Mouse (Mus musculus): Measurements from ENCODE around the gene Pex3. TPM values are rescaled to one million over a fixed set of nuclear protein-coding genes. Genes with fewer than 3 reads are reported as not detected.
"Not testable (repeated sequence)": the region's sequence is repeated elsewhere in the genome, so short reads cannot be mapped to it uniquely, and the experiment has no call there.

The Pex3 gene
- total RNA-seq, 2 experiments from 2014 or later: 25.2 to 31.6 TPM

GRCm38 (mm10) chr10:13539769-13540333 is 13.1 kb downstream of the Pex3 start:
- no peak for DNase-seq (ENCODE audit: low spot score in 2 of 2)

DNA sequence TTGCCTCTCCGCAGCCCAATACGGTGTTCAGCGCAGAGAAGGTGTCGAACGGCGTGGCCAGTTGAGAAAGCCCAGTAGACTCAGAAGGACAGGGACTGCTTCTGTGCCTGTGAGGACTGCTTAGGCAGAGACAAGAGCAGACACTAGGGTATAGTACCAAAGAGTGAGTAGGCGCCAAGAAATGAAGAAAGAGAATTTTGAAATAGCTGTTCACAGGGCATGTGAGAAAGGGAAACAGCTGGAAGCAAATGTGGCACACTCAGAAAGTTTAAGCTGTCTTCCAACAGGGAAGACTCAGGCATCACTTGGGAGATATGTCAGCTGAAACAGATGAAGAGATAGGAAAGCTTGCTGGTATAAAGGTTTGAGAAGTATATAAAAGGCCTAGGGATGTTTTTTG is 16.2 kb downstream of the Pex3 start:
- DNase-seq (ENCODE audit: low spot score in 2 of 2): no peak

DNA sequence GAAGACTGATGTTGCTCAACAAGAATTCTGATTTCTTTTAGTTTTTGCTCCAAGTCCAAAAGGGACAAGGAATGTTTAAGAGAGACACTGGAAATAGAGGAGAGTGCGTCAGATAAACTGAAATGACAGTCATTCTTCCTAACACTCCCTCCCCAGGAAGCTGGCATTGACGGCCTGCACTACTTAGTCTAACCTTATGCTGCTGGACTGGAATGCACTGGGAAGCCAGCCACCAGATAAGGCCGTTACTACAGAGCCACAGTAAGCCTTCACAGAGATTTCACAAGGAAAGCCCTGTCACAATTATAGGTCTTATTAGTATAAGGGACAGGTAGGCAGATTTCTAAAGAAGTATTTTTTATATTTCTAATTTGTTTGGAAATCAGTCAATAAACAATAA is 18.2 kb downstream of the Pex3 start:
- DNase-seq (ENCODE audit: low spot score in 2 of 2): no peak

DNA sequence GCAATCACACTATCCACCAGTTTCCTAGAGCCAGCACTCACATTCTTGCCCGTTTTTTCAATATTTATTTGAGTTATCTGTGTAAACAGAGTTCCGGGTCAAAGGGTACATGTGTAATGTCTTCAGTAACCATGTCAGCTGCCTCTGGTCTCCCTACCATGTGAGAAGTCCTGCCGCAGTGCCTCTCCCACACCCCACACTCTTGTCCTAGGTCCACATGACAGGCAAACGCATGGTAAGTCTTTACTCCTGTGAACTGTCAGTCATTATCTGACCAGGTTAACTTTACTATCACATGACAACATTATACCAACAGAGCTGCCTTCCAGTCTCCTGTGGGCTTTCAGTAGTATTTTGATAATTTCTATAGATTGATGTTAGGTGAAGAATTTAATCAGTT is 24.8 kb downstream of the Pex3 start:
- DNase-seq (ENCODE audit: low spot score in 2 of 2): no peak

DNA sequence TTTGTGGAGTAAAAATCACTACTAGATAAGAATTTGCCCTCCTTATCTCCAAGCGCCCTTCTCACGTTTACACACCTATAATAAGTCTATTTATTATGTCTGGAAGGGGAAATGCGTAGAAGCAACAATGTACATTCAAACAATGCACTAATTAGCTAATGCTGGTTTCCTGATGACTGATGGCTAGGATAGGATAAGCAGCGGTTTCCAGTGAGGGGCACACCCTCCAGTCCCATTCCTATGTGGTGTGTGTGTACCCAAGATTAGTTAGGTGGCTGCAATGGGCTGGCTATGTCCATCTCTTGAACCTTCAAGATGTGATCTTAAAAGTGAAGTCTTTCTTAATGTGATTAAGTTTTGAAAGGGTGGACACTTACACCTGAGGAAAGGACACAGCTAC is 31.1 kb downstream of the Pex3 start:
- no peak for DNase-seq (ENCODE audit: low spot score in 2 of 2)

DNA sequence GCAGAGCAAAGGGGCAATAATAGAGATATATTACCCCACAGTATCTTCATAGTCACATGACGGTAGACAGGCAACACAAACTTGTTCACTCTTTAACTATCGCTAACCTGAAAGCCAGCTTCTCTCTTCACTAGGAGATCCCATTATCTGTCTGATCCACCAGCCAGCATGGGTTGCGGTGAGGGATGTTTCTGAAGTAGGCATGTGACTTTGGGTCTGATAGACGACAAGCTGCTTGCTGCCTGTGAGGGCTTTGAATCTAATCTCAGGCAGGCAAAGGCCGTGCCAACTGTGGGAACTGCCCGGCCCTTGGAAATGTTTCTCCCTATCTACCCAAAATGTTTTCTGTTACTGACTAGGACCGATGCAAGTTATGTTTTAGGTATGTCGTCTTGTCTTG is 50.6 kb downstream of the Pex3 start:
- DNase-seq (ENCODE audit: low spot score in 2 of 2): no peak

GRCm38 (mm10) chr10:13501533-13501932 is 51.4 kb downstream of the Pex3 start:
- not testable (repeated sequence) for DNase-seq (ENCODE audit: low spot score in 2 of 2)

GRCm38 (mm10) chr10:13500938-13501496 is 51.9 kb downstream of the Pex3 start:
- DNase-seq (ENCODE audit: low spot score in 2 of 2): peak; percentile 81 to 90

- DNase-seq (ENCODE audit: low spot score in 2 of 2): no peak
Measured at GRCm38 (mm10) chr10:13500473-13500872, 52.5 kb downstream of the Pex3 start.

DNA sequence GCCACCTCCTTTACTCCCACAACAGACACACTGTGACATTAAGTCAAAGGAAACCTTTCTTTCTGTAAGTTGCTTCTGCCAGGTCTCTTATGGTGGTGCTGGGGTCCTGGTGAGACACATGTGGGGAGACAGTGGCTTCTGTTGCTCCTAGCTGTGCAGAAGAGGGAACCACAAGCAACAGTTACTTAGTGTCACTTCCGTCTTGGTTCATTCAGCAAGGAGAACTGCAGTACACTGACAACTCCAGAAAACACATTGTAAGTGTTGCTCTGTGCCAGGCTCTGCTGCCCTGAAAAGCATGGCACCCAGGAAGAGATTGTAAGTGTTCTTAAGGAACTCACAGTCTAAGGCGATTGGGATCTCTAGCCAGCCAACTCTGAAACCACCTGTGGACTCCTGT is 53.6 kb downstream of the Pex3 start, which contains the start of gene Fuca2:
TSS of gene Fuca2 (plus strand) at position 210 of the 400 bp plus-strand sequence.
- DNase-seq (ENCODE audit: low spot score in 2 of 2): no peak

- DNase-seq (ENCODE audit: low spot score in 2 of 2): no peak
Measured at GRCm38 (mm10) chr10:13496315-13496714, 56.6 kb downstream of the Pex3 start.

DNA sequence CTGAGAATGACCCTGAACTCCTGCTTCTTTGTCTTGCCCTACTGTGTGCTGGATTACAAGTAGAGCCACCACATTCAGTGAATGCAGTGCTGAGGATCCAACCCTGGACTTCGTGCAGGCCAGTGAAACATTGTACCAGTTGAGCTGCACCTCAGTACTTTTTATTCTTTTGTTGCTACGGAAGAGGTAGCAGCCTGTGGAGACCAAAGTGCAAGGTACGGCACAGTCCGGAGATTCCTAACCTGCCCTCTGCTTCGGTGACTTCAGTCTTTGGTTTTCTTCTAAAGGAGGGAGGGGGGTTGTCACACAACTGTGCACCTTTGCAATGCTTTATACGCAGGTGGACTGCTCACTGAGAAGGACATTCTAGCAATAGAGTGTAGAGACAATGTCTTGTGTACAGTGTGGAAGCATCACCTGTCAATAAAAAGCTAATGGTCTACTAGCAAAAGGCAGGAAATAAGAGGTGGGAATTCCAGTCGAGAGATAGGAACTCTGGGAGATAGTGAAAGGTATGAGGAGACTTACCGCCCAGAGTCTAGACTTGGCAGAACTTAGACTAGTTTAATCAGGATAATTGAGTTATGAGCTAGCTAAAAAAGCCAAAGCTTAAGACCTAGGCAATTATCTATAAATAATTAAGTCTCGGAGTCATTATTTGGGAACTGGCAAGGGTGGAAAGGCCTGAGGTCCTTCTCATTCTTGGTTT is 58.8 kb downstream of the Pex3 start:
- no peak for DNase-seq (ENCODE audit: low spot score in 2 of 2)

DNA sequence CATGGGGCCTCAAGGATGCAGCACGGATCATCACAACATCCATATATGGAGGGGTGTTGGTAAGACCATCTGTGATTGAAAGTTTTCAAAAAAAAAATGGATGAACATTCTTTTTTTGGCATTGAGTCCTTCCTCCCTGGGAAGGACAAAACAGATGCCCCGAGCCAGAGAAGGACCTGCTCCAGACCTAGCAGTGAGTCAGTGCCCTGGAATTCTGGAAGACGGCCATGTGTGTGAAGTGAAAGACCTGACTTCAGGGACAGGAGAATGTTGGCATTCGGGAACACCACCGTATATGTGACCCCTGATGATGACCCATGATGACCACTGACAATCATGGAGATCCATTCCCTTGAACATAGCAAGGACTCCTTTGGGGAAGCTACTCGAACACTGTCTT is 63.3 kb downstream of the Pex3 start:
- DNase-seq (ENCODE audit: low spot score in 2 of 2): no peak

GRCm38 (mm10) chr10:13485958-13486357 is 67.0 kb downstream of the Pex3 start:
- DNase-seq (ENCODE audit: low spot score in 2 of 2): no peak

DNA sequence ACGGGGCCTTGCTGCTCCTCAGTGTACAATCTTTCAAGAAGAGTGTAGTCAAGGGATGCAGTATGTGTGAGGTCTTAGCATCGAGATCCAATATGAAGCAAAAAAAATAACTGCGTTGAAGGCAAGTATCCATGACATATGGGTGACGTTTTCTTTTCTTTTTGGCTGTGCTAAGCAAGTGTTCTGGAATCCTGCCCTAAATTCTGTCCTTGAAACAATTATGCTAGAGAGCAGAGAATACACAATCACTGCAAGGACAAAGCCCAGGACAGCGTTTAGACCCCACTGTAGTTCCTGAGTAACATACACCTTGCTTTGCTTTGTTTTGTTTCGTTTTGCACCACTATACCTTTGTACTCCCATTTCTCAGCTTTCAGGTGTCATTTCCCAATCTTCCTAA is 73.6 kb downstream of the Pex3 start:
- no peak for DNase-seq (ENCODE audit: low spot score in 2 of 2)

GRCm38 (mm10) chr10:13475121-13475520 is 77.8 kb downstream of the Pex3 start:
- DNase-seq (ENCODE audit: low spot score in 2 of 2): no peak

DNA sequence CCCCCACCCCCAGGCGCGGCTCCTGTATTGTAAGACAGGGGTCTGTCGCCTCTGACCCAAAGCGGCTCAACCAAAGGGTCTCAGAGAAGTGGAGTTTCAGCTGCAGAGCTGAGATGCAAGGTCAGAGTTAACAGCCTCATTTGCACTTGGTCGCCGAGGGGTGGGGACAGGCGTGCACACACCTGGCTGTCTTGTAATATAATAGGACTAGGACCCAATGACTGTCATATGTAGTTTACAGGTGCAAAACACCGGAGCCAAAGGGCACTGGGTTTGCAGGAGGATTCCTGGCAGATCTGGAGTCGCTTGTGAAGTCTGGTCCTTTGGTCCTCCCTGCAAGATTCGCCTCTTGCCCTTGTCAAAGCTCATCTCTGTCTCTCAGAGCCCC is 78.4 kb downstream of the Pex3 start:
- DNase-seq (ENCODE audit: low spot score in 2 of 2): no peak

Other genes starting within 250 kb of the Pex3 start
- gene Phactr2, start 78.7 kb downstream of the Pex3 start, total RNA-seq (2021): 10 to 100 TPM; 24.8 to 28.4 TPM
- gene Fuca2, start 53.6 kb downstream of the Pex3 start, total RNA-seq (2021): 10 to 100 TPM; 41.8 to 46.0 TPM
- gene Adat2, start 248 bp downstream of the Pex3 start, total RNA-seq (2021): 10 to 100 TPM in 1 of 2 experiments, 1 to 10 TPM in 1; 9.3 to 10.3 TPM

All from left cerebral cortex, adult 18-20 months (tissue).